Mouse (Mus musculus) fibroblast of lung, adult 2 months (primary cell): ENCODE data around the gene Aunip.
"Not testable (repeated sequence)": the region's sequence is repeated elsewhere in the genome, so short reads cannot be mapped to it uniquely, and the experiment has no call there.

Source experiments
- DNase-seq: peaks from one replicate; pipeline ENCODE4 v3.0.0-alpha.2; 2011; ENCODE audit warnings: low read depth

Gene Aunip

GRCm38 (mm10) chr4:134485151-134485900 lies 25.5 kb upstream of the Aunip start:
- DNase-seq, result no peak

- DNase-seq, result no peak
These were observed 22.6 kb upstream of the Aunip start for GRCm38 (mm10) chr4:134488211-134488610.

- no peak for DNase-seq
These were observed 20.7 kb upstream of the Aunip start for GRCm38 (mm10) chr4:134489986-134490665.

GRCm38 (mm10) chr4:134491716-134492115 lies 19.1 kb upstream of the Aunip start:
- no peak for DNase-seq

GRCm38 (mm10) chr4:134494161-134494560 lies 16.6 kb upstream of the Aunip start:
- not testable (repeated sequence) for DNase-seq

GRCm38 (mm10) chr4:134494780-134495545 lies 15.8 kb upstream of the Aunip start:
- no peak for DNase-seq

GRCm38 (mm10) chr4:134495546-134495923 lies 15.3 kb upstream of the Aunip start:
- no peak for DNase-seq

GRCm38 (mm10) chr4:134496595-134497210 lies 14.1 kb upstream of the Aunip start, which contains the start of gene Paqr7:
Paqr7 (plus strand) TSS chr4:134496697.
- DNase-seq, result no peak

- no peak for DNase-seq
These were observed 13.6 kb upstream of the Aunip start for GRCm38 (mm10) chr4:134497223-134497622.

- no peak for DNase-seq
These were observed 12.6 kb upstream of the Aunip start for GRCm38 (mm10) chr4:134497986-134498731.

- not testable (repeated sequence) for DNase-seq
These were observed 11.8 kb upstream of the Aunip start for GRCm38 (mm10) chr4:134498983-134499382.

- no peak for DNase-seq
These were observed 9.7 kb upstream of the Aunip start for GRCm38 (mm10) chr4:134501095-134501494.

- no peak for DNase-seq
These were observed 7.0 kb upstream of the Aunip start for GRCm38 (mm10) chr4:134503686-134504357.

- DNase-seq, result no peak
These were observed 5.5 kb upstream of the Aunip start for GRCm38 (mm10) chr4:134505303-134505789.

GRCm38 (mm10) chr4:134505966-134506594 lies 4.7 kb upstream of the Aunip start:
- no peak for DNase-seq

- DNase-seq, result no peak
These were observed 4.1 kb upstream of the Aunip start for GRCm38 (mm10) chr4:134506713-134507112.

- DNase-seq, result no peak
These were observed 403 bp upstream of the Aunip start for GRCm38 (mm10) chr4:134510396-134510795.

- no peak for DNase-seq
These were observed 931 bp downstream of the Aunip start for GRCm38 (mm10) chr4:134511730-134512129.

GRCm38 (mm10) chr4:134512798-134513197 lies 2.0 kb downstream of the Aunip start:
- DNase-seq, result no peak

- DNase-seq, result no peak
These were observed 3.6 kb downstream of the Aunip start for GRCm38 (mm10) chr4:134514309-134514930.
